Mouse (Mus musculus): Measurements from ENCODE around the gene Vmn1r232.

DNA sequence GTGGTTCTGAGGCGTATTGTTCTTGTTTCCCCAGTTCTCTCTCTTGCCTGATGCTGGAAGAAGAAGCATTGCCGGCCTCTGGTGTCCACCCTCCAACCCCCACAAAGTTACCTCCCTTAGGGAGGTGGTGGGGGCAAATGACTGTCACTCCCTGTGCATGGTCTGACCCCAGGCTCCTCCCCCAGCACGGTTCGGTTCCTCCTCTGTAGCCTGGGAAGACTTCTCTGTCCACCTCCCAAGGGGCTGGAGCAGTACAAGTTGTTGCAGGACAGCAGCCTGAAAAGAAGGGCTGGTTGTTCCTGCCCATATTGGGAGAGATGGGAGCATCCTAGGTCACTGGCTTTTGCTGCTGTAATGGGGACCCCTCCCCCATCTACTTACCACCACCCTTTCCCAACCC is 45.9 kb upstream of the Vmn1r232 start:
- TF ChIP-seq CTCF (IDR thresholded peaks at IDR 0.05; ENCODE audit: borderline replicate concordance, insufficient read depth, low read depth, low read length) (no peak), POLR2A (IDR thresholded peaks at IDR 0.05; ENCODE audit: borderline replicate concordance, insufficient read depth, low read length) (no peak)
